Comparison of ENCODE assay signal across 9 mouse cellular contexts in genomic region chr12:15852781-15853180, GRCm38 (mm10). TPM values are rescaled to one million over a fixed set of nuclear protein-coding genes. Genes with fewer than 3 reads are reported as not detected.
DNase-seq lines count a peak whose midpoint lies in the region; ATAC-seq lines count a peak whose summit lies in the region.
"Had no signal": no experiment of that assay in that cellular context is flagged by ENCODE, and none has a peak within 500 bp of the region (broad histone marks: within the 10 kb centered on the region; RNA-seq: fewer than 3 reads in every experiment).

No protein-coding gene starts in this region.

- peak overlapping the region; percentile 23; the same call in 1 of the 2 replicates for H3K27ac ChIP-seq in midbrain, embryonic 10.5 days (replicated peaks)
- no peak overlapping the region for H3K27ac ChIP-seq in midbrain, embryonic 16.5 days (ENCODE audit: low read length)
- no peak overlapping the region for H3K27ac ChIP-seq in stomach, embryonic 15.5 days
- H3K27ac ChIP-seq: limb, embryonic 15.5 days had no signal

- H3K4me1 ChIP-seq in midbrain, embryonic 10.5 days: peaks cover 23% of the 10 kb centered on the region
- H3K4me1 ChIP-seq in midbrain, embryonic 16.5 days (ENCODE audit: control insufficient read depth, insufficient read depth, low read length): 0 out of 2 replicates have a peak, but pooled peaks cover 2% of the 10 kb centered on the region
- 0 out of 2 replicates have a peak, but pooled peaks cover 5% of the 10 kb centered on the region for H3K4me1 ChIP-seq in stomach, embryonic 15.5 days

- no peaks in the 10 kb centered on the region for H3K27me3 ChIP-seq in midbrain, embryonic 10.5 days (ENCODE audit: low read depth, poor library complexity, severe bottlenecking)
- no peaks in the 10 kb centered on the region for H3K27me3 ChIP-seq in midbrain, embryonic 16.5 days (ENCODE audit: control insufficient read depth, insufficient read depth, low read depth, low read length)
- H3K27me3 ChIP-seq in stomach, embryonic 15.5 days (replicated peaks): no peaks in the 10 kb centered on the region
- H3K27me3 ChIP-seq: limb, embryonic 15.5 days had no signal

- 53% methylated on average over 4 of the region's 4 CpGs for WGBS in midbrain, embryonic 10.5 days
- WGBS in midbrain, embryonic 16.5 days: 15% methylated on average over 4 of the region's 4 CpGs
- 50% methylated on average over 4 of the region's 4 CpGs for WGBS in stomach, embryonic 15.5 days

- H3K4me2 ChIP-seq in midbrain, embryonic 16.5 days (ENCODE audit: low read length): no peak overlapping the region
- H3K4me2 ChIP-seq in stomach, embryonic 15.5 days: no peak overlapping the region
- H3K4me2 ChIP-seq: limb, embryonic 15.5 days had no signal

- no peak overlapping the region for H3K9ac ChIP-seq in midbrain, embryonic 16.5 days (ENCODE audit: low read depth, low read length)
- H3K9ac ChIP-seq in stomach, embryonic 15.5 days: no peak overlapping the region
- H3K9ac ChIP-seq: limb, embryonic 15.5 days had no signal

- peak; percentile 96 for ATAC-seq in frontal cortex, adult (ENCODE audit: low TSS enrichment)
- ATAC-seq in midbrain, embryonic 16.5 days: no peak
- ATAC-seq in stomach, embryonic 15.5 days (ENCODE audit: insufficient read depth, low FRiP score, low read depth): peak; percentile 43

- H3K4me3 ChIP-seq in midbrain, embryonic 10.5 days: no peak overlapping the region
- H3K4me3 ChIP-seq in midbrain, embryonic 16.5 days (ENCODE audit: low read depth, low read length): no peak overlapping the region
- no peak overlapping the region for H3K4me3 ChIP-seq in stomach, embryonic 15.5 days (replicated peaks)
- H3K4me3 ChIP-seq: limb, embryonic 15.5 days had no signal

- no peak for DNase-seq in frontal cortex, postnatal 10 days (ENCODE audit: low spot score in 2 of 2)
- no peak for DNase-seq in midbrain, embryonic 10.5 days (ENCODE audit: low spot score)
- DNase-seq in left cerebral cortex, adult 9 months (ENCODE audit: low spot score in 2 of 2): peak; percentile 43 to 64
- no peak for DNase-seq in embryo, embryonic 10.5 days (ENCODE audit: low spot score)
- DNase-seq in gastrocnemius, postnatal 25 days: no peak

- H3K9me3 ChIP-seq in midbrain, embryonic 10.5 days (replicated peaks): no peaks in the 10 kb centered on the region
- H3K9me3 ChIP-seq in midbrain, embryonic 16.5 days (replicated peaks; ENCODE audit: control insufficient read depth, low read length, poor library complexity, severe bottlenecking): no peaks in the 10 kb centered on the region
- no peaks in the 10 kb centered on the region for H3K9me3 ChIP-seq in stomach, embryonic 15.5 days
- H3K9me3 ChIP-seq: limb, embryonic 15.5 days had no signal

- H3K36me3 ChIP-seq in midbrain, embryonic 10.5 days: no peaks in the 10 kb centered on the region
- H3K36me3 ChIP-seq in midbrain, embryonic 16.5 days (ENCODE audit: control insufficient read depth, insufficient read depth, low read length): no peaks in the 10 kb centered on the region
- no peaks in the 10 kb centered on the region for H3K36me3 ChIP-seq in stomach, embryonic 15.5 days
- H3K36me3 ChIP-seq: limb, embryonic 15.5 days had no signal

RNA-seq across cellular contexts. Expression of gene Trib2, which starts 36.1 kb away (rescaled TPM):
- polyA plus RNA-seq in midbrain, embryonic 10.5 days (2016; fragmentation: Nextera tagmentation; extraction: Ambion mirVana): 46.5 and 59.2 TPM in 2 replicates
- 146 and 148 TPM in 2 replicates for polyA plus RNA-seq in midbrain, embryonic 16.5 days (2015; fragmentation: Nextera tagmentation; extraction: Ambion mirVana)
- 22.3 and 22.5 TPM in 2 replicates for polyA plus RNA-seq in stomach, embryonic 15.5 days (2015; fragmentation: Nextera tagmentation; extraction: Ambion mirVana)
- 10 to 100 TPM; 13.6 to 20.0 TPM for total RNA-seq in gastrocnemius, postnatal 25 days (2021)

Comparison
In these comparisons a context has a peak if more than half of its experiments do, and no peak if none do; other contexts are left out.
1. DNase-seq: peak in left cerebral cortex, adult 9 months (2 of 2); none in frontal cortex, postnatal 10 days (0 of 2), midbrain, embryonic 10.5 days (single experiment), embryo, embryonic 10.5 days (single experiment) and gastrocnemius, postnatal 25 days (single experiment).